Mouse (Mus musculus): ENCODE measurements around the gene Troap. TPM values are rescaled to one million over a fixed set of nuclear protein-coding genes. Genes with fewer than 3 reads are reported as not detected.
"Not testable (repeated sequence)": the region's sequence is repeated elsewhere in the genome, so short reads cannot be mapped to it uniquely, and the experiment has no call there.

Gene Troap
- total and polyA plus RNA-seq, 3 experiments = 25.8 to 70.2 TPM; not detected in 1

DNA sequence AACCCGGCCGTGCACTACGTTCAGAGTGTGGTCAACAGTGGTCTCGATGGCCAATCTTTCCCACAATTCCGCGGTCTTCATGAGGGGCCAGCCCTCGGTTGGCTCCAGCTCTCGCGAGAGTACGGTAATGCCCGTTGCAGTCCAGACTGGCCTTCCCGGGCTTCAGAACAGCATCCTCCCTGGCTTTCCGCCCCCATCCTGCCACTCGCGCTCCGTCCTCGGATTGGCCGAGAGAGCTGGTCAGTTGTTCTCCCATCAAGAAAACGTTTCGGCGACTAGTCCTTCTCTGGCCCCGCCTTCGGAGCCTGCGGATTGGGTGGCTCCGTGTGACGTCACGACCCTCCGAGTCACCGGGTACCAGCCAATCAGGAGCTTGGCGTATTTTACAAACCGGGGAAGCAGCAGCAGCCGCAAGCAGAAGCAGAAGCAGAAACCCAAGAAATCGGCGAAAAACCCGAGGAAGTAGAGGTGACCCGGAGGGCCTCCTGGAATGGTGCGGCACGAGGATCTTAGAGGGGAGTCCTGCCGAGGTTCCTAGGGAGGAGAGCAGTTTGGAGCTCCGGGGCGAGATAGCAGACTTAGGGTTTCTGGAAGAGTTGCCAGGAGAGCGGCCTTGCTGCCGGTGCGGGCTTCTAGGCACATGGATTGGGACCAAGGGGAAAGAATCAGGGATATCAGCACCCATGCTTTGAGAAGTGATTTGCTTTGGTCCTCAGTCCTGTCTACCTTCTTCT, 392 bp downstream of the Troap start (continued):
- TF ChIP-seq ZKSCAN1 (IDR thresholded peaks at IDR 0.05; ENCODE audit: low read depth, low read length) = no peak
- peak; percentile 94 for TF ChIP-seq NELFE (IDR thresholded peaks at IDR 0.05; ENCODE audit: low read depth, low read length)
- TF ChIP-seq HCFC1 (IDR thresholded peaks at IDR 0.05; ENCODE audit: low read depth, low read length) = peak; percentile 82
- no peak for TF ChIP-seq SMC3 (IDR thresholded peaks at IDR 0.05; ENCODE audit: low read depth, low read length)
- no peak for TF ChIP-seq CTCF (IDR thresholded peaks at IDR 0.05 in 2 of 3, conservative IDR thresholded peaks at IDR 0.05 in 1 of 3; ENCODE audit: control insufficient read depth in 1 of 3, insufficient read depth in 1 of 3, low read depth in 2 of 3, low read length in 3 of 3, poor library complexity in 1 of 3, severe bottlenecking in 1 of 3)
- no peak for TF ChIP-seq ELF1 (IDR thresholded peaks at IDR 0.05; ENCODE audit: low read depth, low read length)
- TF ChIP-seq MAZ (IDR thresholded peaks at IDR 0.05; ENCODE audit: low read depth, low read length) = peak; percentile 42; the same call in 1 of the 2 replicates
- no peak for TF ChIP-seq MEF2A (IDR thresholded peaks at IDR 0.05; ENCODE audit: extremely low read depth, insufficient replicate concordance, low read depth, low read length, poor library complexity, severe bottlenecking)
- no peak for TF ChIP-seq ZC3H11A (IDR thresholded peaks at IDR 0.05; ENCODE audit: low read depth, low read length)
- no peak for TF ChIP-seq TAL1 (IDR thresholded peaks at IDR 0.05; ENCODE audit: low read length)
- no peak for TF ChIP-seq RCOR1 (IDR thresholded peaks at IDR 0.05; ENCODE audit: low read depth, low read length)
- TF ChIP-seq MAFK (IDR thresholded peaks at IDR 0.05; ENCODE audit: borderline replicate concordance, low read depth, low read length) = no peak
- TF ChIP-seq KAT2A (conservative IDR thresholded peaks at IDR 0.05; ENCODE audit: low read depth, low read length) = no peak; the same call in 1 of the 2 replicates
- TF ChIP-seq MYB (IDR thresholded peaks at IDR 0.05; ENCODE audit: low read depth, low read length) = no peak
- TF ChIP-seq MYC (IDR thresholded peaks at IDR 0.05; ENCODE audit: low read depth, low read length) = peak; percentile 68; the same call in 1 of the 2 replicates
- no peak for TF ChIP-seq GATA1 (IDR thresholded peaks at IDR 0.05; ENCODE audit: low read depth, low read length)
- no peak for TF ChIP-seq TCF12 (IDR thresholded peaks at IDR 0.05; ENCODE audit: low read depth, low read length)
- TF ChIP-seq ETS1 (IDR thresholded peaks at IDR 0.05; ENCODE audit: low read depth, low read length) = no peak
- TF ChIP-seq JUND (IDR thresholded peaks at IDR 0.05; ENCODE audit: low read depth, low read length) = no peak
- TF ChIP-seq GABPA (IDR thresholded peaks at IDR 0.05; ENCODE audit: low read depth, low read length) = no peak
- peak; percentile 84 to 97 for TF ChIP-seq POLR2A (IDR thresholded peaks at IDR 0.05; ENCODE audit: control insufficient read depth in 1 of 2, insufficient read depth in 1 of 2, low read depth in 1 of 2, low read length in 2 of 2, poor library complexity in 1 of 2)
- peak; percentile 69 for TF ChIP-seq MAX (IDR thresholded peaks at IDR 0.05; ENCODE audit: low read length)
- no peak for TF ChIP-seq USF2 (IDR thresholded peaks at IDR 0.05; ENCODE audit: borderline replicate concordance in 1 of 2, insufficient read depth in 1 of 2, low read depth in 1 of 2, low read length in 2 of 2)

DNA sequence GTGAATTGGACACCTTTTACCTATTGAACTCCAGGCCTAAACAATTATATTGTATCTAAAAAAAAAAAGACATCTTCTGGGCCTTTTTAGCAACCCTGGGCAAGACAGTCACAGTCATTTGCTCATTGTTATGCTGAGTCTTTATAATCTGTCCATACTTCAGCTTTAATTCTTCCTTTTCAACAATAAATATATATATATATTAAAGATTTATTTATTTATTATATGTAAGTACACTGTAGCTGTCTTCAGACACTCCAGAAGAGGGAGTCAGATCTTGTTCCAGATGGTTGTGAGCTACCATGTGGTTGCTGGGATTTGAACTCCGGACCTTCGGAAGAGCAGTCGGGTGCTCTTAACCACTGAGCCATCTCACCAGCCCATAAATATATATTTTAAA, 1.6 kb downstream of the Troap start:
- peak overlapping the region; percentile 71 to 82; a peak in 2 of 4 replicates for H3K4me3 ChIP-seq (ENCODE audit: control insufficient read depth in 1 of 2, insufficient read depth in 1 of 2, low read depth in 2 of 2, low read length in 2 of 2)
- H3K4me1 ChIP-seq (ENCODE audit: control insufficient read depth in 1 of 2, insufficient read depth in 2 of 2, low read length in 2 of 2); H3K9me3 ChIP-seq (replicated peaks; ENCODE audit: insufficient read depth, low read length); DNase-seq (ENCODE audit: low read depth, low spot score); H3K36me3 ChIP-seq (ENCODE audit: control insufficient read depth in 1 of 2, insufficient read depth in 2 of 2, low read length in 2 of 2); H3K27ac ChIP-seq (ENCODE audit: control insufficient read depth, low read depth, low read length); H3K27me3 ChIP-seq (ENCODE audit: control insufficient read depth in 1 of 2, insufficient read depth in 2 of 2, low read length in 2 of 2): not testable (repeated sequence)
- H3K79me2 ChIP-seq (ENCODE audit: control insufficient read depth, insufficient read depth, low read length, poor library complexity) = peaks cover 20% of the 10 kb centered on the region
- H3K9ac ChIP-seq (ENCODE audit: control insufficient read depth, low read depth, low read length, poor library complexity, severe bottlenecking) = peak overlapping the region; percentile 92

All from MEL (cell line).